Mouse (Mus musculus) embryonic fibroblast, embryonic 13.5 days (primary cell): ENCODE measurements at regions not wholly inside any gene's neighbourhood (a gene's known extent, or its start where the extent isn't known, plus 50 kb on each side); places are given as distances from the start of the nearest gene placed in this dataset.

Experiments
- CTCF ChIP-seq: IDR thresholded peaks from 2 replicates; pipeline ENCODE4 v1.5.1; 2011; ENCODE audit warnings: mild to moderate bottlenecking, control low read depth, low read length, moderate library complexity, borderline replicate concordance; ENCODE audit not compliant: insufficient read depth
- POLR2A ChIP-seq: IDR thresholded peaks from 2 replicates; pipeline ENCODE4 v1.6.1; 2011; ENCODE audit warnings: low read depth, mild to moderate bottlenecking, control low read depth, low read length, moderate library complexity

DNA sequence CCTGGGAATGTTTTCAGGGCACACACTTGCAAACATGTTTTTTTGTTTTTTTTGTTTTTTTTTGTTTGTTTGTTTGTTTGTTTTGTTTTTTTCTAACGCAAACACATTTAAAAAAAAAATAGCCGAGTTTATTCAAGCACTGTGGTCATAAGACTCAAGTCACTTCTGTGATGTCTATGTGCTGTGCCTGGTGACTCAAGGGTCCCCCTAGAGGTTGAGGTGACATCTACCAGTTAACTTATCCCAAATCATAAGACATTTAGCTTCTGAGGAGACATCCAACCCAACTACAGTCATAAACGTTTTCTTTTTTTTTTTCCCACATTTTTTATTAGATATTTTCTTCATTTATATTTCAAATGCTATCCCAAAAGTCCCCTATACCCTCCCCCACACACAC is 281.2 kb upstream of the Rgma start:
- TF ChIP-seq POLR2A = no peak
- no peak for TF ChIP-seq CTCF
